Mouse (Mus musculus) kidney, embryonic 16.5 days (tissue): Measurements from ENCODE around the gene Gm5800. TPM values are rescaled to one million over a fixed set of nuclear protein-coding genes. Genes with fewer than 3 reads are reported as not detected.

ENCODE experiments used
- polyA plus RNA-seq: library from polyadenylated mRNA; unstranded; fragments of >200 nt; fragmentation: Nextera tagmentation; extraction: Ambion mirVana; gene quantifications from 2 replicates; pipeline ENCODE4 v1.2.1, GENCODE M21; 2015

The Gm5800 gene
- polyA plus RNA-seq, 1 experiment from 2014 or later = not detected

Other genes starting within 250 kb of the Gm5800 start
- gene Gm5622, start 164.4 kb downstream of the Gm5800 start, polyA plus RNA-seq = not detected in 2 replicates
- not detected in 2 replicates for gene Gm17175, start 143.1 kb downstream of the Gm5800 start, polyA plus RNA-seq
- not detected in 2 replicates for gene Gm17174, start 125.0 kb downstream of the Gm5800 start, polyA plus RNA-seq
- gene Gm17078, start 105.9 kb downstream of the Gm5800 start, polyA plus RNA-seq = not detected in 2 replicates
- not detected in 2 replicates for gene Gm4181, start 81.5 kb downstream of the Gm5800 start, polyA plus RNA-seq
- not detected in 2 replicates for gene Gm17079, start 21.7 kb downstream of the Gm5800 start, polyA plus RNA-seq
- gene Ang4, start 56.4 kb upstream of the Gm5800 start, polyA plus RNA-seq = not detected in 2 replicates
- not detected in 2 replicates for gene AY358078, start 82.9 kb upstream of the Gm5800 start, polyA plus RNA-seq
- gene Ear6, start 136.5 kb upstream of the Gm5800 start, polyA plus RNA-seq = not detected in 2 replicates
- 49.1 and 57.3 TPM in 2 replicates for gene Mettl17, start 167.7 kb upstream of the Gm5800 start, polyA plus RNA-seq
- gene Slc39a2, start 175.7 kb upstream of the Gm5800 start, polyA plus RNA-seq = 0.30 and 0.50 TPM in 2 replicates
- gene Ndrg2, start 197.0 kb upstream of the Gm5800 start, polyA plus RNA-seq = 52.0 and 59.5 TPM in 2 replicates
- gene Tppp2, start 201.2 kb upstream of the Gm5800 start, polyA plus RNA-seq = not detected in 2 replicates
- gene Rnase13, start 205.6 kb upstream of the Gm5800 start, polyA plus RNA-seq = not detected in 2 replicates